Mouse (Mus musculus): ENCODE data around the gene Mmp23.
"Not testable (repeated sequence)": the region's sequence is repeated elsewhere in the genome, so short reads cannot be mapped to it uniquely, and the experiment has no call there.

Mmp23 gene

GRCm38 (mm10) chr4:155653086-155653450 lies at the start of gene Mmp23:
Mmp23 (minus strand) TSS chr4:155653384.
- in situ Hi-C loops (cut with MboI; ENCODE audit: low sequenced_read_pairs) = no loop called here

DNA sequence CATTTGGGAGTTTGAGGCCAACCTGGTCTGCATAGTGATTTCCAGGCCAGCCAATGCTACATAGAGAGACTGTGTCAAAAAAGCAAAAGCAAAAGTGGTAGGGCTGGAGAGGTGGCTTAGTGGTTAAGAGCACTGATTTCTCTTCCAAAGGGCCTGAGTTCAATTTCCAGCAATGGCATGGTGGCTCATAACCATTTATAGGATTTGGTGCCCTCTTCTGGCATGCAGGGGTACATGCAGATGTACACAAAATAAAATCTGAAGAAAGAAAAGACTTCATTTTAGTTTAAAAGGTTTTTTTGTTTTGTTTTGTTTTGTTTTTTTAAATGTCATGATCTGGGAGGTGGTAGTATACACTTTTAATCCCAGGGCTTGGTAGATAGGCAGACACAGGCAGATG lies 47.2 kb upstream of the Mmp23 start:
- in situ Hi-C loops (cut with MboI; ENCODE audit: low sequenced_read_pairs) = no loop called here

DNA sequence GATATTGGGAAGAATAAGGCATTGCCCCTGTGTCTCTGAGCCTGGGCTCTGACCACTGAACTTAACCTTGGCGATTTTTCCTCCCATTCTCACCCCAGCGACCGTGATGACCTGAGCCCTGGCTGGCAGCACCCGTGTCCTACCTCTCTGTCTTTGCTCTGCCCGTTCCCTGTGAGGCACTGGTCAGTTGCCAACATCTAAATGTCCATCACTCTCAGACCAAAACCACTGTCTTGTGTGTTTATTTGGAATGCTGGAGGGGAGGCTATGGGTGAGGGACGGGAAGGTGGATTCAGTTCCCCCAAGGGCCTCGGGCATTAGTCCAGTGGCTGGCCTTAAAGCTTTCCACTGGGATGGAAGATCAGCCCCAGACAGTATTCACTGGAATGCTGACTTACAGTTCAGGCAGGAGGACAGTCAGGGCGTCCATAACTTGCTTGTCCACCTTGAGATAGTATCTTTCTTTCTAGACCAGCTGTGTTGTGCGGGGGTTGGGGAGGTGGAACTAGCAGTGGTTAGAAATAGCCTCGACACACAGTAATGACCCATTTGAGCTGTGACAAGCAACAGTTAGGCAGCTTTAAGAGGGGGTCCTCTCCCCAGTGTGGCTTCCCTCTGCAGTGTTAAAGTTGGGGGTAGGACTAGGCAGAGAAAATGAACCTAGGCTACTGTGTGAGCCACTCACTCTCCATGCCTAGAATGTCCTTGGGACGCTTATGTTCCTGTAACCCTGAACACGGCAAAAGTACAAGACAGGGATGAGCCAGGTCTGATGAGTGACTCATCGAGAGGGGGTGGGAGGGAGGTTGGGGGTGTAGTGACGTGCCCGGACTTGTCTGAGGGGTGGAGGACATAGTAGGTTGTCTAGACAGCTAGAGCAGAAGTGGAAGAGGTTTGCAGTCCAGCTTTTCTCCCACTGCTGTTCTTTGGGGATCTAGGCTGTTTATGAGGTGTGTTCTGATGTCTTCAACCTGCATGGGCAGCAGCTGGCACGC lies 43.4 kb upstream of the Mmp23 start:
- in situ Hi-C loops (cut with MboI; ENCODE audit: low sequenced_read_pairs) = no loop called here

GRCm38 (mm10) chr4:155695531-155696062 lies 42.4 kb upstream of the Mmp23 start:
- in situ Hi-C loops (cut with MboI; ENCODE audit: low sequenced_read_pairs) = no loop called here

GRCm38 (mm10) chr4:155694482-155695401 lies 41.6 kb upstream of the Mmp23 start:
- in situ Hi-C loops (cut with MboI; ENCODE audit: low sequenced_read_pairs) = no loop called here

DNA sequence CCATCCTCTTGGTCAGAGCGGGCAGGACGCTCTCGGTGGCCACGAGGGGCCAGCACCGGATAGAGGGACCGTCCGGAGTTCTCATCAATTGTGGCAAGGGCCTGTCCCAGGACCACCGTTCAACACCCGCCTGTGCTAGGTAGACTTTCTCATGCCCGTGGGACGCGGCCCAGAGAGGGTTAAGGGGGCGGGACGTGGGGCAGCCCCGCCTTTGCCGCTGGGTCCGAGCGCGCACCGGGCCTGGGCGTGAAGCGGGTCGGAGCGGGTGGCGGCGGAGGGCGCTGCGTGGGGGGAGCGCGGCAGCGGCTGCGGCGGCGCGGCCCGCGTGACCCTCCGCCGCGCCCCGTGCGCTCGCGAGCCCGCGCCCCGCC lies 40.9 kb upstream of the Mmp23 start, which contains the start of gene Fndc10:
Gene Fndc10, plus strand, starts transcription at position 232 of the 371 bp plus-strand sequence.
- in situ Hi-C loops (cut with MboI; ENCODE audit: low sequenced_read_pairs) = no loop called here

- in situ Hi-C loops (cut with MboI; ENCODE audit: low sequenced_read_pairs) = no loop called here
Measured at GRCm38 (mm10) chr4:155692421-155692820, 39.2 kb upstream of the Mmp23 start.

DNA sequence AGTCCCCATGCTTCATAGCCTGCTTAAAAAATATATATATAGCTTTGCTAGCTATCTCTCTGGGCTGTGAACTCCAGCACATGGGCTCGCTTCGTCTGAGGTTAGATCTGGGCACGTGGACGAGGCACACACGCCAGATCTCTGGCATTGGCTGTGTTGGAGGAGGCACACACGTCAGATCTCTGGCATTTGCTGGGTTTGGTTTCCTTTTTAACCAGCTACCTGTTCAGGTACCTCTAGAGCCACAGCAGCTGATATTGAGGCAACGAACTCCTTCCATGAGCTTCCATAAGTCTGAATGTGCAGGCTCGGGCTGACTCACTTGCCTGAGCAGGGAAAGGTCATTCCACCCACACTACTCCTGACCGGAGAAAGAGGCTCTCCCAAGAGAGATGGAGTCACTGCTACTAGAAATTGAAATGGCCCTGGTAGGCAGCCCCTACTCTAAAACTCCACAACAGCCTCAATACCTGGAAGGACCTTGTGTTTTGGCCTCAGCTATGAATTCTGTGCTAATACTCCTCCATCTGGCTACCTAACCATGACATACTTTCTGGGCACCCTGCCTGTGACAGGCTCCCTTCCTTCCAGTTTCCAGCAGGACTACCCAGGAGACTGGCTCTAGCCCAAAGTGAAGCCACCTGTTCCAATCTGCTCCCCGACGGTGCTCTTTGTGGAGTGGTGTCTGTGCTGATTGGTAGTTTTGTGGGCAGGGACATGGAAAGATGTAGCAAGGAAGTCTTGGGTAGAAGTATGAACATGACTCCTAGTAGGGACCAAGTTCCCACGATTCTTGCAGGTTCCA lies 37.6 kb upstream of the Mmp23 start:
- in situ Hi-C loops (cut with MboI; ENCODE audit: low sequenced_read_pairs) = no loop called here

DNA sequence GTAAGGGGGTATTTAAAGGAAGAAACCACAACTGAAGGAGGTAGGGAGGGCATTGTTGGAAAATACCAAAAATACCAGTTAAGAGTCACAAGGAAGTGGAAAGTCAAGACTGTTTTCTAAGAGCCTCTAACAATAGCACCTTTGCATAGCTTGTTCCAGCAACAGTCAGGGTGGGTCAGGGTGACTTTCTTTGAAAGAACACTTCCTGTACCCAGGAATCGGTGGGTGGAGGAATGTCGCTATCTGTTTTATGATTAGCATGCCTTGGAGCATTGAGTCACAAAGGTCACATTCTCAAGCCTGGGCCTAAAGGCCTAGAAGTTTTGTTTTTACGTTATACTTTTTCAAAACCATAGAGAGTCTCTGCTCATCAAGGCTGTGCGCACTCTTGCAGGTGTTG lies 34.6 kb upstream of the Mmp23 start:
- in situ Hi-C loops (cut with MboI; ENCODE audit: low sequenced_read_pairs) = not testable (repeated sequence)

DNA sequence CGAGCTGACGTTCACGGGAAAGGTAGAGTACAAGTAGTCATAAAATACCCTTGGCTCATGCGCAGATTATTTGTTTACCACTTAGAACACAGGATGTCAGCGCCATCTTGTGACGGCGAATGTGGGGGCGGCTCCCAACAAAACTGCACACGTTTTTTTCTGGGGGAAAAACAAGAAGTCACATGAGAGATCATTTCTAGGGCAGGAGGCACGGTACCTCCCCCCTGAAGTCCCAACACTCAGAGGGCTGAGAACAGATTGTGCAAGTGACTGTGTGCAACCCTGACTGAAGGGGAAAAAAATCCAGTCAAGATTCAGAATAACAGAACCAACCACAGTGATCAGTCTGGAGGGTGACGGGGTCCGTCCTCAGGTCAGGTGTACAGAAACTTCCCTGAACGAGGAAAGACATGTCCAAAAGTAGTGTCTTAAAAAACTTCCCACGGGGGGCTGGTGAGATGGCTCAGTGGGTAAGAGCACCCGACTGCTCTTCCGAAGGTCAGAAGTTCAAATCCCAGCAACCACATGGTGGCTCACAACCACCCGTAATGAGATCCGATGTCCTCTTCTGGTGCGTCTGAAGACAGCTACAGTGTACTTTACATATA lies 30.6 kb upstream of the Mmp23 start:
- in situ Hi-C loops (cut with MboI; ENCODE audit: low sequenced_read_pairs) = not testable (repeated sequence)

DNA sequence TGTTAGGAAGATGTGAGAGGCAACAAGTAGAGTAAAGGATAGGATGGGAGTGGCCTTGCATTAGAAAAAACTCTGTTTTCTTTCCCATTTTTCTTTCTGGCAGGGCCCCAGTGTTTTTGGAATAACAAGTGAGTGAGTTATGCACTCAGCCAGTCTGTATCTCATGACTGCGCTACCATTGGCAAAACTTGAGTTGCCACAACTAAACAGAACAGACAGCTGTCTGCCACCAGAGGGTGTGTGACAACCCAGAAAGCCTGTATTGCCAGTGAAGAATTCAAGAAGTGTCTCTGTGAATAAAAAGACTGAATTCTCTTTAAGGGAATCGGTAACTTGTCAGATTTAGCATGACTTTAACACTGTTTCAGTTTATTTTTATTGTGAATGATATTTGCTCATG lies 22.8 kb upstream of the Mmp23 start:
- in situ Hi-C loops (cut with MboI; ENCODE audit: low sequenced_read_pairs) = no loop called here

DNA sequence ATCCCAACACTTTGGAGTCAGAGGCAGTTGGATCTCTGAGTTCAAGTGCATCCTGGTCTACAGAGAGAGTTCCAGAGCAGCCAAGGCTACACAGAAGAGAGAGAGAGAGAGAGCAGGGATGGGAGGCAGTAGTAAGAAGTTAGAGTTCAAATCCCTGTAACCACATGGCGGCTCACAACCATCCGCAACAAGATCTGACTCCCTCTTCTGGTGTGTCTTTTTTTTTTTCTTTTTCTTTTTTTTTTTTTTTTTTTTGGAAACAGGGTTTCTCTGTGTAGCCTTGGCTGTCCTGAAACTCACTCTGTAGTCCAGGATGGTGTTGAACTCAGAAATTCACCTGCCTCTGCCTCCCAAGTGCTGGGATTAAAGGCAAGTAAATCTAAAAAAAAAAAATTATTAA lies 18.9 kb upstream of the Mmp23 start:
- in situ Hi-C loops (cut with MboI; ENCODE audit: low sequenced_read_pairs) = no loop called here

GRCm38 (mm10) chr4:155670236-155670635 lies 17.1 kb upstream of the Mmp23 start:
- in situ Hi-C loops (cut with MboI; ENCODE audit: low sequenced_read_pairs) = not testable (repeated sequence)

- in situ Hi-C loops (cut with MboI; ENCODE audit: low sequenced_read_pairs) = no loop called here
Measured at GRCm38 (mm10) chr4:155669598-155670075, 16.5 kb upstream of the Mmp23 start.

GRCm38 (mm10) chr4:155668689-155669597 lies 15.8 kb upstream of the Mmp23 start, which contains the start of gene Mib2:
Mib2 (minus strand) TSS chr4:155669198.
- in situ Hi-C loops (cut with MboI; ENCODE audit: low sequenced_read_pairs) = no loop called here

DNA sequence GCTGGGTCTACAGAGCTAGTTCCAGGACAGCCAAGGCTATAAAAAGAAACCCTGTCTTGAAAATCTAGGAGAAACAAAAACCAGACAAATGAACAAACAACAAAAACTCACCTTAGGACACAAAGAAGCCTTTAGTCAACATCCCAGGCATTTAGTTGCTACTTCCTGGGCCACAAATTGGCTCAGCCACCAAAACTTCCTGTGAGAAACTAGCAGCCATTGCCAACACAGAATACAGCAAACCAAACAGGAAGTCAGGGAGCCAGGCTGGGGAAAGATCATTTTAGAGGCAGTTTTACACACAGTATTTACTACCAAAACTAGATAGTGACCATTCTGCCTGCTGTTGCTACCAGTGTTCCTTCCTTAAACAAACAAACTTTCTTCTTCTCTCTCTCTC lies 13.7 kb upstream of the Mmp23 start:
- in situ Hi-C loops (cut with MboI; ENCODE audit: low sequenced_read_pairs) = no loop called here

DNA sequence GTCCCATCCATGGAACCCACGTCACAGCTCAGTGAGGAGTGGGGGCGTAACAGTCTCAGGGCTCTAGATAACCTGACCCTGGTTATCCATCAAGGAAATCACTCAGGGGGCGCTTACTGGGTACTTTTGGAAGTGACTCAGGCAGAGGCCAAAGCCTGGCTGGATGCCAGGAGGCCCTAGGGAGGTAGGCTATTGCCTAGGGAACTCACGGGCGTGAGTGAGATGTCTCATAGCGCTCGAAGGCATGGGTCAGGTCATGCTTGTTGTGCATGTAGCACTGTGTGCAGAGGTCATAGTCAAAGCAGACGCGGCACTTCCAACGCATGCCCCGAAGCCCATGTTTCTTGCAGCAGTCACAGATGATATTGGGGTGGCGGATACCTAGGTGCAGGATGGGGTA lies 7.5 kb upstream of the Mmp23 start:
- in situ Hi-C loops (cut with MboI; ENCODE audit: low sequenced_read_pairs) = no loop called here

DNA sequence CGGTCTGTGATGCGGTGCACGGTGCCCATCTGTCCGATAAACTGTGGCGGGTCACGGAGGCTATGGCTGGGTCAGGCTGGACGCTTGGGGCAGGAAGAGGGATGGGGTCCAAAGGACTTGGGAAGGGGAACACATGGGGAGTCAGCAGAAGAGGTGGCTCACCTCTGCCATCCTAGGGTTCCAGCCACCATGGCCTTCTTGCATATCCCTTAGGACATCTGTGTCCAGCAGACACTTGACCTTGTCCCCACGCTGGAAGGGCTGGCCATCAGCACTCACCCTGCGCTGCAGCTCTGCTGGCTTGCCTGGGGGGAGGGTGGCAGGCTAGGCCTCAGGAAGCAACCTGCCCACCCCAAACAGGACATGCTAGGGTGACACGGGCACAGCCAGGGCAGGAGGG lies 5.8 kb upstream of the Mmp23 start:
- in situ Hi-C loops (cut with MboI; ENCODE audit: low sequenced_read_pairs) = no loop called here

DNA sequence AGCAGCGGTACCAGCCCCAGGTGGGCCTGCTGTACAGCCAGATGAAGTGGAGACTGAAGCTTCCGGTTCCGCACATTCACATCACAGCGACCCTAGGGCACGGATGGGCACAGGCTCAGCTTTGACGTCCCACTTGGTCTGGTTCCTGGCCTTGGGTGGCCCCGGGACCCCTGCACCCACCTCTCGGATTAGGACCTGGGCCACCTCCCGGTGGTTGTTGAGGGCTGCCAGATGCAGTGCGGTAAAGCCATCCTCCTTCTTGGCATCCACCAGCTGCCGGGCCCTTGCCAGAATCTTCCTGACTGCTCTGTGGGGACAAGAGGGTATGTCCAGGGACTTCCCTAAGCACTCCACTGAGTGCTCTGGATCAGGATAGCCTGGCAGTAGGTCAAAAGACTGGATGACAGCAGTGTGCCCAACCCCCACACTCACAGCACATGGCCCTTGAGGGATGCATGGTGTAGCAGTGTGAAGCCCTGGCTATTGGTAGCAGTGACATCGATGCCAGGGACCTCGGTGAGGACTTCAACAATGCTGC lies 3.1 kb upstream of the Mmp23 start:
- in situ Hi-C loops (cut with MboI; ENCODE audit: low sequenced_read_pairs) = no loop called here

Measured in CH12F3 (cell line).